Mouse (Mus musculus) cerebellum, adult 18-20 months (tissue): ENCODE results near the gene Nfkbib.

Experiments
- DNase-seq, 2 experiments: peaks; one replicate each; pipeline ENCODE4 v3.0.0; 2021

Nfkbib gene

DNA sequence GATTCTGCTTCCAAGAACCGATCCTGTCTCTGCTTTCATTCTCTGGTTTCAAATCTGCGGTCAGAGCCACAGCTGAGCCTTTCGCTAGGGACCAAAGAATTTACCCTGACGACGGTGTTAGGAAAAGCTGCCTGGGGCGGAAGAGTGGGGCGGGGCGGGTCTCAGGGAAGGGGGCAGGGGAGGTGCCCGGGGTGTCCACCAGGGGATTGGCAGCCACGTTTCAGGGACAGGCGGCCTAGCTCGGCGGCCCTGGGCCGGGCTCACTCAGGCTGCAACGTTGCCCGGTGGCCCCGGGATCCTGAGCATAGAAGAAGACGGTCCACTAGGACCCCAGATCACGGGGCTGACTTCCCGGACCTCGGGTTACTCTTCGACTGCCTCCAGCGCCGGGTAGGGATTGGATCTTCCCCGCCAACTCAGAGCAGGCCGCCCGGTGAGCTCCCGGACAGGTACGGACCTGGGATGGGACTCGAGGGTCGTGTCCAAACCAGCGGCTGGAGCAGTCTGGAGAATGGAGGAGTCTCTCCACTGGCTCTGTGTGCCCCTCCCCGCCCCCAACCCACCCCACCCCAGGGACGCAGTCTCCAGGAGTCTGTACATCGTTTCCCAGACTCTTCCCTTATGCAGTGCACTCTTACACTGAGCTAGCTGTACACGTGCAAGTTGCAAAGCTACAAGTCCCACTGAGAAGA, 50.6 kb downstream of the Nfkbib start, which contains the start of gene Fbxo17:
Fbxo17 (plus strand) TSS at position 215 of the 692 bp plus-strand sequence.
- DNase-seq, result peak; percentile 60 to 68

DNA sequence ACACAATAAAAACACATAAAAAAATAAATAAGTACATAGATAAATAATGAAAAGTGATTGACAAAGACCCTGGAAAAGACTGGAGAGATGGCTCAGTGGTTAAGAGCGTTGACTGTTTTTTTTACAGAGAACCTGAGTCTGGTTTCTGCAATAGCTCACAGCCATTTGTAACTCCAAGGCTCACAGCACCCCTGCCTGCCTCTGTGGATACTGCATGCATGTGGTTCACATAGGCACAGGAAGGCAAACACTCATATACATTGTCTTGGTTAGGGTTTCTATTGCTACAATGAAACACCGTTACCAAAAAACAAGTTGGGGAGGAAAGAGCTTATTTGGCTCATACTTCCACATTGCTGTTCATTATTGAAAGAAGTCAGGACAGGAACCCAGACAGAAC, 51.7 kb downstream of the Nfkbib start:
- no peak for DNase-seq

- no peak for DNase-seq
These were observed 52.6 kb downstream of the Nfkbib start for GRCm38 (mm10) chr7:28714667-28715066.

DNA sequence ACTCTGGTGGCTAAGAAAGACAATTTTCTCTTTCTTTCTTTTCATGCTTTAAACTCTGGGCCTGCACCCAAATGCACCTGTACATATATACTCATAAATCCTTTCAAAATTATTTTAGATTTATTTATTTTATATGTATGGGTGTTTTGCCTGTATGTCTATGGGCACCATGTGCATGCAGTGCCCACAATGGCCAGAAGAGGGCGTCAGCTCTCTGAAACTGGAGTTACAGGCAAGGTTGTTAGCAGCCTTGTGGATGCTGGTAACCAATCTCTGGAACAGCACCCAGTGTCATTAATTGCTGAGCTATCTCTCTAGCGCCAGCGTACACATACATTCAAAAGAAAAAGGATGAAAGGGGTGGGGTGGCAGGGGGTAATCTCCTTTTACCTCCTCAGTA, 56.4 kb downstream of the Nfkbib start:
- no peak for DNase-seq

GRCm38 (mm10) chr7:28709454-28709853, 57.9 kb downstream of the Nfkbib start:
- no peak for DNase-seq
